Mouse (Mus musculus) cortical plate, adult 2 months (tissue): ENCODE measurements around the gene Olfr553. TPM values are rescaled to one million over a fixed set of nuclear protein-coding genes. Genes with fewer than 3 reads are reported as not detected.

Source experiments
- H3K27ac ChIP-seq: fragments of 200-500 bp; 2 replicates; pipeline ENCODE4 v1.5.1; 2012; ENCODE audit warnings: low read length, control low read depth, inconsistent platforms; ENCODE audit not compliant: insufficient read depth
- H3K4me1 ChIP-seq: fragments of 200-500 bp; 2 replicates; pipeline ENCODE4 v1.6.1; 2011; ENCODE audit warnings: low read length; ENCODE audit not compliant: control insufficient read depth, insufficient read depth
- H3K4me3 ChIP-seq: fragments of 200-500 bp; 2 replicates; pipeline ENCODE4 v1.5.1; 2011; ENCODE audit warnings: mild to moderate bottlenecking, low read length, control low read depth; ENCODE audit not compliant: insufficient read depth
- CTCF ChIP-seq: fragments of 200-500 bp; IDR thresholded peaks from 2 replicates; pipeline ENCODE4 v1.5.1; 2011; ENCODE audit warnings: mild to moderate bottlenecking, control low read depth, low read length; ENCODE audit not compliant: insufficient read depth; ENCODE audit errors: extremely low read depth
- POLR2A ChIP-seq: fragments of 200-500 bp; IDR thresholded peaks from 2 replicates; pipeline ENCODE4 v1.6.1; 2011; ENCODE audit warnings: mild to moderate bottlenecking, low read length, control low read depth; ENCODE audit not compliant: insufficient read depth; ENCODE audit errors: extremely low read depth
- polyA plus RNA-seq: library from polyadenylated mRNA; depleted of rRNA; stranded (reverse); fragments of >200 nt; gene quantifications from 2 replicates; pipeline ENCODE4 v1.2.3, GENCODE M21; 2012; rRNA removed

The Olfr553 gene
- polyA plus RNA-seq, 1 experiment = not detected

- TF ChIP-seq POLR2A (no peak), CTCF (no peak)
- H3K4me3 ChIP-seq = no peak overlapping the region
- no peak overlapping the region for H3K27ac ChIP-seq
- H3K4me1 ChIP-seq = no peaks in the 10 kb centered on the region
Measured at GRCm38 (mm10) chr7:102573174-102573830, 44.7 kb downstream of the Olfr553 start.

GRCm38 (mm10) chr7:102571142-102571541 is 46.9 kb downstream of the Olfr553 start, which contains the start of gene Olfr550:
Gene Olfr550 (plus strand): TSS chr7:102571442.
- no peaks in the 10 kb centered on the region for H3K4me1 ChIP-seq
- TF ChIP-seq POLR2A (no peak), CTCF (no peak)
- H3K27ac ChIP-seq = no peak within 1 kb of the TSS
- no peak within 1 kb of the TSS for H3K4me3 ChIP-seq

GRCm38 (mm10) chr7:102566219-102566618 is 51.8 kb downstream of the Olfr553 start:
- H3K4me1 ChIP-seq = no peaks in the 10 kb centered on the region
- no peak overlapping the region for H3K27ac ChIP-seq
- TF ChIP-seq POLR2A = no peak
- no peak for TF ChIP-seq CTCF
- no peak overlapping the region for H3K4me3 ChIP-seq

- TF ChIP-seq POLR2A (no peak), CTCF (no peak)
- 0 out of 2 replicates have a peak within 1 kb of the TSS, but pooled peaks have one; percentile 15 for H3K27ac ChIP-seq
- peak within 1 kb of the TSS; percentile 36 for H3K4me3 ChIP-seq
- no peaks in the 10 kb centered on the region for H3K4me1 ChIP-seq
Measured at GRCm38 (mm10) chr7:102564999-102565997, 52.7 kb downstream of the Olfr553 start, which contains the start of gene Trim21. Gene Trim21 (minus strand): TSS chr7:102565486.

Other genes starting within 250 kb of the Olfr553 start
- 11.0 and 12.5 TPM in 2 replicates for gene Rrm1, start 176.5 kb downstream of the Olfr553 start, polyA plus RNA-seq
- gene Olfr543, start 136.5 kb downstream of the Olfr553 start, polyA plus RNA-seq = not detected in 2 replicates
- gene Olfr544, start 129.9 kb downstream of the Olfr553 start, polyA plus RNA-seq = not detected in 2 replicates
- gene Olfr545, start 118.6 kb downstream of the Olfr553 start, polyA plus RNA-seq = not detected in 2 replicates
- gene Olfr547, start 83.5 kb downstream of the Olfr553 start, polyA plus RNA-seq = not detected in 2 replicates
- not detected in 2 replicates for gene Olfr548-ps1, start 77.3 kb downstream of the Olfr553 start, polyA plus RNA-seq
- gene Olfr549, start 68.3 kb downstream of the Olfr553 start, polyA plus RNA-seq = not detected in 2 replicates
- 2.1 and 2.3 TPM in 2 replicates for gene Trim21, start 52.7 kb downstream of the Olfr553 start, polyA plus RNA-seq
- 0.09 and 0.10 TPM in 2 replicates for gene Olfr550, start 46.8 kb downstream of the Olfr553 start, polyA plus RNA-seq
- not detected in 2 replicates for gene Olfr551, start 26.3 kb downstream of the Olfr553 start, polyA plus RNA-seq
- not detected in 2 replicates for gene Olfr552, start 20.4 kb downstream of the Olfr553 start, polyA plus RNA-seq
- not detected in 2 replicates for gene Olfr554, start 20.2 kb upstream of the Olfr553 start, polyA plus RNA-seq
- gene Olfr555, start 40.6 kb upstream of the Olfr553 start, polyA plus RNA-seq = not detected in 2 replicates
- gene Olfr556, start 46.7 kb upstream of the Olfr553 start, polyA plus RNA-seq = not detected in 2 replicates
- gene Trim68, start 69.1 kb upstream of the Olfr553 start, polyA plus RNA-seq = 15.8 and 16.8 TPM in 2 replicates
- gene Olfr557, start 77.7 kb upstream of the Olfr553 start, polyA plus RNA-seq = 0.09 and 0.10 TPM in 2 replicates
- gene Olfr558, start 84.0 kb upstream of the Olfr553 start, polyA plus RNA-seq = 0.40 and 0.47 TPM in 2 replicates
- not detected in 2 replicates for gene Olfr33, start 100.9 kb upstream of the Olfr553 start, polyA plus RNA-seq
- gene Olfr559, start 109.3 kb upstream of the Olfr553 start, polyA plus RNA-seq = not detected in 2 replicates
- 0.23 and 0.36 TPM in 2 replicates for gene Olfr560, start 141.1 kb upstream of the Olfr553 start, polyA plus RNA-seq
- gene Olfr78, start 141.3 kb upstream of the Olfr553 start, polyA plus RNA-seq = 4.7 TPM in 2 replicates
- gene Olfr561, start 153.0 kb upstream of the Olfr553 start, polyA plus RNA-seq = 0.08 TPM in 1 of 2 replicates, not detected in the other
- gene Olfr564, start 185.3 kb upstream of the Olfr553 start, polyA plus RNA-seq = not detected in 2 replicates
- gene Olfr566, start 240.5 kb upstream of the Olfr553 start, polyA plus RNA-seq = not detected in 2 replicates